In the genomic region with DNA sequence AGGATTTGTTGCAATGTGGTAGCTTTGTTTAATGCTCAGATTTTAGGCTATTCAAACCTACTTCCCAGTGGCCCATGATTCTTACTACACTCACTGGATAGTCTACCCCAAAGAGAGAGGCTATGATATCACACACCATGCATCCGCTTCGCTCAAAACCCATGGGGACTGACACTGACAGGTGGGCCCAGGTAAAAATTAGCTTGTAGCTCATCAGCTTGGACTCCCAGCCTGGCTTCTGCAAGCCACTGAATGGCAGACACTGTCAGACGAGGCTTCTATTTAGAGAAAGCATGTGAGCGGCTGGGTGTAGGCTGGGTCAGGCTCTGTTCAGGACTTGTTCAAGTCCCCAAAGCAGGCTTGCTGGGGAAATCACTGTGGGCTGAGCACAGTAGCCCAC, we compare ENCODE assay signal across 22 mouse cellular contexts. TPM values are rescaled to one million over a fixed set of nuclear protein-coding genes. Genes with fewer than 3 reads are reported as not detected.
"Had no signal": no experiment of that assay in that cellular context is flagged by ENCODE, and none has a peak within 500 bp of the region (broad histone marks: within the 10 kb centered on the region; RNA-seq: fewer than 3 reads in every experiment).

No protein-coding gene starts in this region.

- H3K4me3 ChIP-seq: liver, embryonic 15.5 days; lung, embryonic 15.5 days; megakaryocyte, embryonic 14.5 days; midbrain, embryonic 12.5 days; neural tube, embryonic 13.5 days; neural tube, embryonic 15.5 days; stomach, embryonic 15.5 days had no signal

- H3K4me2 ChIP-seq: liver, embryonic 15.5 days; lung, embryonic 15.5 days; midbrain, embryonic 12.5 days; neural tube, embryonic 13.5 days; neural tube, embryonic 15.5 days; stomach, embryonic 15.5 days had no signal

- H3K36me3 ChIP-seq: liver, embryonic 15.5 days; lung, embryonic 15.5 days; midbrain, embryonic 12.5 days; neural tube, embryonic 13.5 days; neural tube, embryonic 15.5 days; stomach, embryonic 15.5 days had no signal

- DNase-seq: liver, postnatal 0 days; lung, adult 2 months; lung, postnatal 14 days; lung, postnatal 36 days; midbrain, embryonic 14.5 days; retina, postnatal 1 day; right cerebral cortex, adult 18-20 months; right cerebral cortex, postnatal 25 days; right cerebral cortex, postnatal 4 days; thymus, adult 2 months; thymus, postnatal 25 days had no signal

- H3K27me3 ChIP-seq: liver, embryonic 15.5 days; lung, embryonic 15.5 days; megakaryocyte, embryonic 14.5 days; midbrain, embryonic 12.5 days; neural tube, embryonic 13.5 days; neural tube, embryonic 15.5 days; stomach, embryonic 15.5 days had no signal

RNA-seq across cellular contexts. Expression of a gene that starts 37.4 kb away (rescaled TPM):
- total RNA-seq: megakaryocyte progenitor cell, adult 5-6 weeks; midbrain, postnatal 0 days; monocyte, adult 5-6 weeks had no signal
- polyA plus RNA-seq: liver, postnatal 0 days; macrophage; midbrain, embryonic 14.5 days; midbrain, postnatal 0 days had no signal
